Mouse (Mus musculus) lung, postnatal 10 days (tissue): ENCODE measurements around the gene Ppp1r15a.

Experiments used
- DNase-seq: peaks from one replicate; pipeline ENCODE4 v3.0.0; 2021

Ppp1r15a gene

DNA sequence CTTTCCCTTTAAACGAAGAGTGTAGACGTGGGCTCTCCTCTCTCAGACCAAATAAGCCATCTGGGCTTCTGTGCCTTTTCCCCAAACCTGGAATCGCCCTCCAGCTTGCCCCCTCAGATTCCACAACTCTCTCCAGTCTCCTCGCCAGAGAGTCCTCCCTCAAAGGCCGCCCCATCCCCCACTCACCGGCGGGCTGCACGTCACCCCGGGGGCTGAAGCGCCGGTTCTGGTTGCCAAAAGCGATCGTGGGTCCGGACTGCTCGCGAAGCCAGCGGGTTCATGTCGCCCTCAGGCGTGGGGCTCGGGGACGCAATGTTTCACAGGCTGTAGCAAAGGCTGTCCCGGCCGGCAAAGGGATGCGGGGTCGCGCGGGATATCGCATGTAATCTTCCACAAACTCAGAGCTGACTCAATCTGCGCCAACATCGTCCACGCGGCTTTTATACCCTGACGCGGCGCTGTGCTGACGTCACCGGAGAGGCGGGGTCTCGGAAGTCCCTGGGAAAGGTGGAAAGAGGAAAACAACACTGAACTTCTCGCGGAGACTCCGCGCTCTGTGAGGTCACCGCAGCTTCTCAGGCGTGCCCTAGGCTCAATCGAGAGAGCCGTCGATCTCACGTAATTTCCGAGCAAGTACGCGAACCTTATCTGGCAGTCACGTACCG, at the start of gene Ppp1r15a, which contains the start of gene Plekha4:
Gene Ppp1r15a, minus strand, starts transcription at position 460 of the 665 bp plus-strand sequence.
Gene Plekha4, plus strand, starts transcription at position 522 of the 665 bp plus-strand sequence.
- DNase-seq = peak; percentile 97

DNA sequence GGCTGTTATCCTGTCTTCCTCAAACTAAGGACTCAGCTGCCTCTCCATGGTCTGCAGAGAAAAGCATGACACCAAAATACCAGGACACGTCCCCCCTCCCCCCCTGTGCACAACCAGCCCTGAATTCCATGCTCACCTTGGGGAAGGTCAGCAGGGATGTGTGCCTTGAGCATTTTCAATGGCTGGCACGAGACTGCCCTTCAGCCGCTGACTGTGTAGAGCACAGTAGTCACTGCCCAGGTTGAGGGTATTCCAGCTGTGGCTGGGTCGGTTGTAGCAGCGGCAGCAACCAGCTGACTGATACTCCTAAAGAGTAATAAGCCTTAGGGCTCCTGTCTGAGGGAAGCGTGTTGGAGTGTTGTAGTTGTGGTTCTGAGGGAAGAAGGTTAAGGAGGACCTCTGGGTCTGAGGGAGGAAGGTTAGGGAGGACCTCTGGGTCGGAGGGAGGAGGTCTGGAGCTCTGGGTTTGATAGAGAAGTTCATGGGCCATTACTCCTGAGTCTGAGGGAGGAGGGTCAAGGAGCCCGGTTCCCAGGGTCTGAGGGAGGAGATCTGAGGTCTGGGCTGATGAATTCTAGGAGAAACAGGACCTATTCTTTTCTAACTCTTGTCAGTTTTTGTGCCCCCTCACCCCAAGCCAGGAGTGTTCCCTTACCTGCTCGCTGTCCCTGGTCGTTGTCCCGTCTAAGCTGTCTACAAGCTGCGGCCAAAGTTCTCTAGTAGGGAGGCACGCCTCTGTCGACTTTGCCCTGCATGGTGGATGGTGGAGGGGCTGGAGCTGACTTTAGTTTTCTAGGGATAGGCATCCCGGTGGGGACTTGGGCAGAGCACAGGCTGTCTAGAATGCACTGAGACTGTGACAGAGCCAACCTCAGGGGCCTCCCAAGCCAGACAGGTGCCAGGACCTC, 48.7 kb upstream of the Ppp1r15a start:
- DNase-seq = no peak

DNA sequence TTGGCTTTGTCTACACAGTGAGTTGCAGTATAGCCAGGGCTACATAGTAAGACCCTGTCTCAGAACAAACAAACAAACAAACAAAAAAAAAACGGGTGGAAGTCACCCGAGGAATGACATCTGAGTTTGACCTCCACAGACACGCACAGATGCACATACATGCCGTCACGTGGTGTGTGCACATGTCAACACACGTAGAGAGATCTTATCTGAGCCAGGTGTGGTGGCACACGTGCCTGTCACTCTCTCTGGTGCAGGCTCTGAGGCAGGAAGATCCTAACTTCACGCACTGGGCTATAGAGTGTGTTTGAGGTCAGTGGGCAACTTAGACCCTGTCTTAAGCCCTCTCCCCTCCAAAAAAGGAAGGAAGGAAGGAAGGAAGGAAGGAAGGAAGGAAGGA, 47.9 kb upstream of the Ppp1r15a start:
- no peak for DNase-seq

DNA sequence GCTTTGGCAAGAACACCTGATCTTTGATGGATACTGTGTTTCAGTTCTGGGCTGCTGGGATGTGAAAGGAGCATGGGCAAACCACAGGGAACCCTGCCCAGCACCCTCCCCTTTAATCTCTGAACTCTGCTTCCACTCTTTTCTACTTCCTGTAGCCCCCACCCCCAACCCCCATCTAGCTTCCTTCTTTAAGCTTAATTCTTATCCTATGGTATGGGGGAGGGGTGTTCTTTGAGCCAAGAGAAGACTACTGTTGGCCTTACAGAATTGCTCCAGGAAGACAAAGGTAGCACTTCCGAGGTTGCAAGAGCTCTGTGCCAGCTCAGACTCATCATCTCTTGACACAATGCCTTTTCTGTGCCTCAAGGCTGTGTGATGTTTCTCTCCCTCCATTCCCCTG, 45.9 kb upstream of the Ppp1r15a start:
- no peak for DNase-seq

DNA sequence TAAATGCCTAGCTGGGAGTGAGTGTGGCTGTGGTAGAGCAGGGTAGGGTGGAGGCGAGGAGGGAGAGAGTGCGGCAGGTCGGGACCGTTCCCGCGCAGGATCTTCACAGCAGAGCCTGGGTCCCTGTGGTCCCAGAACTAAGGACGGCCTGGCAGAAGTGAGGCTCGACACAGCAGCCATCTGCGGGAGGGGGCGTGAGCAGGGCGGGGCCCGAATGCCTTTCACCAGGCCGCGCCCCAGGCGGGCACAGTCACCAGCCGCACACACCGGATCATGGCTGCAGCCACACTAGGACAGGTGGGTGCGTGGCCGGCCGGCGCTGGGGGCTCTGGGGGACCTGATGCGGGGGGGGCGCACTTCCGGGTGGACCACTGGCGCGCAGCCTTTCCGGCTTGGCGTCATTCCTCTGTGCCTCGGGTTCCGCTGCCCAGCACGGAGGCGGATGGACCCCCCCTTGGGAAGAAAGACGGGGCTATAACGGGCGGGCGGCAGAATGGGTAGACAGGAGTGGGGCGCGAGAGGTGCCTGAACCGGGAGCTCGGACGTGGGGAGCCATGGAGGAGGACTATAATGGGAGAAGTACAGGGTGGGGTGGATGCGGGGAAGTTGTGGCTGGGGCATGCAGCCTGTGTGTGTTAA, 44.2 kb upstream of the Ppp1r15a start, which contains the start of gene Bcat2:
Gene Bcat2, plus strand, starts transcription at position 51 of the 639 bp plus-strand sequence.
- DNase-seq = peak; percentile 87

DNA sequence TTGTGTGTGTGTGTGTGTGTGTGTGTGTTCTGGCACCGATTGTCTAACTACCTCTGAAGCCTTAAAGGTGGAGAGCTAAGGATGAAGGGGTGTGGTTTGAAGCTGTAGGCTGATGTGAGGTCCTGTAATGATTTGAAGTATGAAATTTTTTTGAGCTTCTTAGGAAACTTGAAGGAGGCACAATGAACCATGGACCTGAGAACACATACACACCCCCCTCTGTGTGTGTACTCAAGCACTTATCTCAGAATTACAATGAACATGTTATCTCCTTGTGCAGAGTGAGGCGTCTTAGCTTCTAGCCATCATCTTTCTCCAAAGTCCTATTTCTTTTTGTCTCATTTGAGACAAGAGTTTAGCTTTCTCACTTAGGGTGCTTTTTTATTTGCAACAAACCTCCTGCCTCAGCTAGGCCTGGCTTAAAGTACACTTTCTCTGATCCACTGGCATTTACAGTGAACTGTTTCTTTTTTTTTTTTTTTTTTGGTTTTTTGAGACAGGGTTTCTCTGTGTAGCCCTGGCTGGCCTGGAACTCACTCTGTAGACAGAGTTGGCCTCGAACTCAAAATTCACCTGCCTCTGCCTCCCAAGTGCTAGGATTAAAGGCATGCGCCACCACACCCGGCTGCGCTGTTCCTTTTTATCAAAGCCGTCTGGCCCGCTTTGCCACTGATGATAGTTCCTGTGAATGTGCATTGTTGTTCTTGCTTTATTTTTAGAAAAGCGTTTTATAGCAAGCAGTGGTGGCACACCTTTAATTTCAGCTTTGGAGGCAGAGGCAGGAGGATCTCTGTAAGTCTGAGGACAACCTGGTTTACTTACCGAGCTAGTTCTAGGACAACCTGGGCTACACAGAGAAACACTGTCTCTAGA, 42.8 kb upstream of the Ppp1r15a start:
- no peak for DNase-seq

DNA sequence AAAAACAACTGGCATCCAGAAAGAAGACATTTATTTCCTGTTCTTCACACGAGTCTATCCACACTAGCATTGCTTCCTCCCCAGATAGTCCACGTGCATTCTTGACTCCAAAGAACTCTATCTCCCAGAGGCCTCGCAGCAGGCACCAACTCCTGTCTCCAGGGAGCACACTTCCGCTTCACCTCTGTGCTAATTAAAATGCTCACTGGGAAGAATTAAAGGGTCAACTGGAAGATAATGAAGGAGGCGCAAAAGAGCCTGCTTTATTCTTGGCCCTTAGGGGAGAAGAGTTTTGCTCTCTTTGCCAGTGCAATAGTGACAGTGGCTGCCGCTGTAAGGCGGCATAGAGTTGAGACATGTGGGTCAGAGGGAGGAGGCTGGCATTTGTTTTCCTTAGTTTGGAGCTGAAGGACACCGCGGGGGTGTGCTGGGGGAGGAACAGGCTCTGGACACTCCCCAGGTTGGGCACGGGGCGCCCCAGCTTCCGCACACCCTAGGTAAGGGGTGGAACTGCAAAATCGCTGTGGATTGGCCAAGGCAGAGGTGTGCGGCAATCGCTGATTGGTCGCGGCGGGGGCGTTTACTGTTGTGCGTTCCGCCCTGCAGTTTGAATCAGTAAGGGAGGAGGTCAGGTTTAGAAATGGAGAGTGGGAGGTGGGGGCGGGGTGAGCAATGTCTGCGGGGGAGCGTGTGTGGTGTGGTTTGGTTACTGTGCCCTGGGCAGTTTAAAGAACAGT, 41.9 kb upstream of the Ppp1r15a start:
- peak; percentile 95 for DNase-seq

DNA sequence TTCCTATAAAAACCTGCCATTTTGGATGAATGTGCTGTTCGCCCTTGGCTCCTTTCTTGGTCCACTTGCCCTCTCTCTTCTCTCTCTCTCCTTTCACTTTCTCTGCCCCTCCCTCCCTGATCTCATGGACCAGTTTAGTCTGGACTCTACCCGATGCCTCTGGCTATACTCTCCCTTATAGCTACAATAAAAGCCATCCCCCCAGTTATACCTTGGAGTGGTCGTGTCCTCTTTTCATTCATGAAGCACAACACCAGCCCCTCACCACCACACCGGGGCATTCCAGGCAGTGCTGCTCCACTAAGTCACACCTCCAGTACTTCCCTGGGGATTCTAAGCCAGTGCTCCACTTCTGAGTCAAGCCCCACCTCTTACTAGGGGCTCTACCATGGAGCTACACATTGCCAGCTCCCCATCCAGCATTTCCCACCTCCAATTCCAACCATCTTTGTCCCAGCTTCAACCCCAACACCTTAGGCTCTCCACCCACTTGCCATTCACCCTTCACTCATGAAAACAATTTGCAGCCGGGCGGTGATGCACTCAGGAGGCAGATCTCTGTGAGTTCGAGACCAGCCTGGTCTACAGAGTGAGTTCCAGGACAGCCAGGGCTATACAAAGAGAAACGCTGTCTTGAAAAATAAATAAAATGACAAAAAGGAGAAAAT, 41.2 kb upstream of the Ppp1r15a start:
- no peak for DNase-seq

DNA sequence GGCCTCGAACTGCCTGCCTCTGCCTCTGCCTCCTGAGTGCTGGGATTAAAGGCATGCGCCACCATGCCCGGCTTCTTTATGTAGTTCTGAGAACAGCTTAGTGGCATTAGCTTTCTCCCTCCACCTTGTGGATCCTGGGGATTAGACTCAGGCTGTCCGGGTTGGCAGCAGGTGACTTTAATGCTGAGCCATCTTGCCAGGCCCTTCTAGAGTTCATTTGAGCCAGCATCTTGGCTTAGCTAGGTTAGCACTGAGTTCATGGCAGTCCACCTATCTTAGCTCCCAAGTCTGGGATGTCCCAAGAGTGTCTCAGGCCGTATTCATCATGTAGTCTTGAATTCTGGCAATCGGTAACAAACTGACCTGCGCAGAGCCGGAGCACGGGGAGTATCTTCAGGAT, 39.4 kb upstream of the Ppp1r15a start:
- no peak for DNase-seq

DNA sequence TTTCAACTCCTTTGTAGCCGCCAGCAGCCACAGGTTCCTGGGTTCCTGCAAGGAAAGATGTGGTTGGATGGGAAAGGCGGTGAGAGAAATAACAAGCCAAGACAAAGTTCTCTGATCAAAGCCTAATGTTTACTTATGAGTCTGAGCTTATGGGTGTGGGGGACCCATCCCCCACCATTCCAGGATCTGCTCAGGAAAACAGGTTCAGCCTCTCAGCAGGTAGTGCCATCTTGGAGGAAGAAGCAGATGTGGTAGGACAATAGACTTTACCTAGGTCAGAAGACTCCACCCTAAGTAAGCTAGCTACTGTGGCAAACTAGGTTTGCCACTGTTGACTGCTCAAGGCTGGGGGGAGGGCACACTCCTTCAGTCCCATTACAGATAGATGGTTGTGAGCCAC, 38.7 kb upstream of the Ppp1r15a start:
- no peak for DNase-seq

DNA sequence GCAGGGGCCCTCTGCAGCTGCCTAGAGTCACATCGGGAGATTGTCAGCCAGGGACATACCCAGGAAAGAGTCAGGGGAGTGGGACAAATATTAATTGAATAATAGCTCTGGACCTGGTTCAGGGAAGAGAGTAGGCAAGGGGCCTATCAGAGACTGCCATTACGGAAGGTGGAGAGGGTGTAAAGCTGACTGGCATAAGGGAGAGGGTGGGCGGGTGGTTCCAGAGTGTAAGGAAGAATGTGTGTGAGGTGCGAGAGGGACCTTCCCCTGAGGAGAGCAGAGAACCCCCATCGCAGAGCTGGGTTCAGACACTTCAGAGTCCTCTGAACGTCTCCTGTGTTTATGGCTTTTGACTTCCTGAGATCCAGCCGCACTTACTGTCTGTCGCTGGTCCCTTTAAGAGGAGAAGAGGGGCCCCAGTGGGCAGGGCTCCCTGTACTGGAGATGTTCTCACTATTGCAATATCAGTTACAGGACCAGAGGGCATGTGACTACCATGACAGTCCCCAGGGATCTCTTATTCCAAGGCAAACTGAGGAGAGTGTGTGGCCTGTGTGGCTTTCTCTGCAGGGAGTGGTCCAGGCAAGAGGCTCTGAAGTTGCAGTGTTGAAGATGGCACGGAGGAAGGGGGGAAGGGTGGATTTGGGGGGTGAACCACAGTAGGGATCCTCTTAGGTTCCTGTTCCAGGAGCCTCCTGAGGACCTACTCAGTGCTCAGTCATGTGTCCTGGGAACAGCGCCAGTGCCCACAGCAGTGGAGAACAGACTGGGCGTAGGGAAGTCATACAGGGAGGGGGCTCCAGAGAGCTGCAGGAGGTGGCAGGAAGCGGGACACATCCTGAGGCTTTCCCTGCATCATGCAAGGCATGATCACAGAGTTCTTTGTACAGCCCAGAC, 35.8 kb upstream of the Ppp1r15a start:
- DNase-seq = no peak

DNA sequence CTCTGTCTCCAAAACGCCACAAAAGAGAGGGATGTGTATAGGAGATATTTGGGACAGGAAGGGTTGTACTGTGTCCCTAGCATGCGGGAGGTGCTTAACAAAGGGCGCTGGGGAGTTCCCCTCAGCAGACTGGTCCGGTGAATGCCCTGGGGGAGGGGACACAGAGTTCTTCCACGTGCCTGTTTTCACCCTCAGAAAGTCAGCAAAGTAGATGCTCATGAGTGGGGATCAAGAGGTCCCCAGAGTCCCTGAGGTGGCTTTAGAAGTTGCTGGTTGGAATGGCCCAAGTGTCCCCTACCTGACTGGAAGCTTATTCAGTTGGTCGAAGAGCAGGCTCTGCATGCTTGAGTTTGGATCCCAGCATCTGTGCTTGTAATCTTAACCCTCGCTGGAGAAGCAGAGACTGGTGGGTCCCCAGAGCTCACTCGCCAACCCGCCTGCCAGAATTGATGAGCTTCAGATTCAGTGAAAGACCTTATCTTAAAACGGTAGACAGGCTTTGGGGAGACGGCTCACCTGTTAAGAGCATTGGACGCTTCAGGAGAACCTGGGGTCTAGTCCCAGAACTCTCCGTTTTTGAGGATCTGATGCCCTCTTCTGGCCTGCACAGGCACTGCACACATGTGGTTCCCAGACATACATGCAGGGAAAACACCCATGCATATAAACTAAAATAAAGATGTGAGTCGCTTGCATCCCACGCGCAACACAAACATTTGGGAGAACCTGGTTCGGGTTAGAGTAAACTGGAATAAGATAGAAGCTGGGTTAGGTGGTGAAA, 35.0 kb upstream of the Ppp1r15a start:
- peak; percentile 88 for DNase-seq

DNA sequence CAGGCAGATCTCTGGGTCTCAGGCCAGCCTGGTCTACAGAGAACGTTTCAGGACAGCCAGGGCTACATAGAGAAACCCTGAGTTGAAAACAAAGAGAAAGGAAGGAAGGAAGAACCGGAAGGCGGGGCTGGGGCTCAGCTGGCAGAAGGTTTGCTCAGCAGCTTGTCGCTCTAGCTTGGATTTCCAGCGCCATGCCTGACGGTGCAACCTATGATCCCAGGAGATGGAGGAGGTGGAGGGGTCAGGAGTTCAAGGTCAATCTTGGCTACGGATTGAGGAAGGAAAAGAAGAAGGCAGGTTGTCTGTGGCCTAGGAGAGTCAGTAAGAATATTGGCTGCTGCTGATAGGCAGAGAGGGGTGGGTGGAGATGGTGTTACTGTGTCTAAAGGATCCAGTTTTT, 34.2 kb upstream of the Ppp1r15a start:
- no peak for DNase-seq

DNA sequence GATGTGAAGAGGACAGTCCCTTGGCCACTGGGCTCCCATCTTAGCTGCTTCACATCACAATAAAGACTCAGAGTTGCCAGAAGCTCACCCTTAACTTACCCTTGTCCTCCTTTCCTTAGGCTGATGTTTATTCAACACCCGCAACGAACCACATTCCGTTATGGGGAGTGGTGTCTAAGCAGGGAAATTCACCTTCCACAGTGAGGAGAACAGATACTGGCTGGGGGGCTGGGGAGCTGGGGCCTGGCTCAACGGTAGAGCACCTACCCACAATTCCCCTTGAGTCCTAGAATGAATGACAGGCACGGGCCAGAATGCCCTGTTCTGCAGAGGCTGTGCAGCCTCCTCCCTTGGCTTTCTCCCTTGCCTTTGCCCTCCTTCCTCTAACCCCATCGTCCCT, 32.8 kb upstream of the Ppp1r15a start:
- peak; percentile 38 for DNase-seq

DNA sequence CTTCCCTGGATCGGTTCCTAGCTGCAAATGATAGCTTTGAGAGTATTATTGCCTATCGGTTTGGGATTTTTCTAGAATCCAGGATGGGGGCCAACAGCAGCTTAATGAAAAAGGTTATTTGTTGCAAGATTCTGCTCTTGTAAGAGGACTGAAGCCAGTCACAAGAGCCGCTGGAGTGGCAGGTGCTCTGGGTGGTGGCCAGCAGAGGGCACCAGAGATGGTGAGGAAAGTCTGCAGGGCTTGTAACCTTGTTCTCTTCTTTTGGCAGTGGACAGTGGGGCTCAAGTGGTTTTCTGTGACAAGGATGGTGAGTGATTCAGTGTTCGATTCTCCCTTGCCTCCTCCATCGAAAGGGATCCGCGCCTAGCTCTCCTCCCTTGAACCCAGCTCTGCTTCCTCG, 29.7 kb upstream of the Ppp1r15a start:
- peak; percentile 89 for DNase-seq

DNA sequence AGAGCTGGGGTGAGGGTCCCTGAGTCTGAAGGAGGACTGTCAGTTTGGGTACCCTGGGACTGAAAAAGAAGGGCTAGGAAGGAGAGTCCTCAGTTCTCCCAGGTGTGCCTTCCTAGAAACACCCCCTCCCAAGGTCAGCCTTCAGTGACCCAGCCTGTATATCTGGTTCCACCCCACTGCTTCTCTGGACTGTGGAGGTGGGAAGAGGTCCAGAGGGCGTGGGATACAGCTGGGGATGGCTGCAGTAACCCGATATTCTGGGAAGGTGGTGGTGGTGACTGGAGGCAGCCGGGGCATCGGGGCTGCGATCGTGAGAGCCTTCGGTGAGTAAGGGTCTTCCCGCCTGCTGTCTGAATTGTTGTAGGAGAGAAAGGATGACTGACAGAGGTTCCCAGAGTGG, 28.7 kb upstream of the Ppp1r15a start, which contains the start of gene Hsd17b14:
Gene Hsd17b14, plus strand, starts transcription at position 150 of the 400 bp plus-strand sequence.
- no peak for DNase-seq

DNA sequence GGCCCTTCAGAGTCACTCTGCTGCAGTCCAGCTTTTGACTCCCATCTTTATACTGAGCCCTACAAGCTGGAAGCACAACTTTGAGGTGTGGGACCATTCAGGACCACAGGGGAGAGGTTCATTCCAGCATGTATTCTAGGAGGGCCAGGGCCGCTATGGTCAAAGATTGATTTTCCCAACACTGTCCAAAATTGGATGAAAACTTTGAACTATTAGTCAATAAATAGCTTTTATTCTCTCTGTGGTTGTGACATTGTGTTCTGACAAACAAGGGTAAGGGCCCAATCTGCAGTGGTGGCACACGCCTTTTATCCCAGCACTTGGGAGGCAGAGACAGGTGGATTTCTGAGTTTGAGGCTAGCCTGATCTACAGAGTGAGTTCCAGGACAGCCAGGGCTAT, 27.9 kb upstream of the Ppp1r15a start:
- DNase-seq = no peak

DNA sequence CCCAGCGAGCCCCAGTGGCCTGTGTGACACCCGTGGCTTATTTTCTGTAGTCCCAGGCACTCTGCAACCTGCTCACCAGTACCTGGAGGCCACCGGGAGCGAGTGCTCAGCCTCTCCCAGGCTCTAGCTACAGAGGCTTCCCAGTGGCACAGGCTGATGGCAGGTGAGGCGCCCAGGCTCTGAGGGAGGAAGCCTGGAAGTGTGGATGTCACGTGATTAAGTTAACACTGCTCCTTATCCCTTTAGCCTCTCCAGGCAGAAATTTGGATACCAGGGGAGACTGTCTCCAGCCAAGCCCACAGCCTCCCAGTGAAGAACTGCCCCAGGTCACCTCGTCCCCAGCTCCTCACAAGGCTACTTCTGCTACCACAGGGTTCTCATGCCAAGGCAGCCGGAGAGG, 27.5 kb upstream of the Ppp1r15a start:
- no peak for DNase-seq

DNA sequence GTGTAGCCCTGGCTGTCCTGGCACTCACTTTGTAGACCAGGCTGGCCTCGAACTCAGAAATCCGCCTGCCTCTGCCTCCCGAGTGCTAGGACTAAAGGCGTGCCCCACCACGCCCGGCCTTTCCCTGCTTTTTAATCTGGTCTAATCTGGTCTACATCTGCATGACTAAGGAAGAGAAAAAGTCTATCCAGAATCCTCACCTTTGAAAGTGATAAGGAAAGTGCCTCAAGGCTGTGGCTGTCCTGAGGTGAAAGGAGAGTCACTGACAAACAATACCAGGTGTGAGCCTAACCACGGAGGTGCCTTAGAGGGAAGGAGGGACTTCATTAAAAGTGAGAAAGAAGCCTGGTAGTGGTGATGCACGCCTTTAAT, 25.4 kb upstream of the Ppp1r15a start:
- DNase-seq = no peak
